Mouse (Mus musculus): ENCODE measurements around the gene Oxt.

GRCm38 (mm10) chr2:130558015-130558414 is 18.0 kb upstream of the Oxt start:
- TF ChIP-seq CTCF (IDR thresholded peaks at IDR 0.05; ENCODE audit: low read depth) (0 out of 2 replicates have a peak, but pooled peaks have one; percentile 5), EP300 (IDR thresholded peaks at IDR 0.05; ENCODE audit: low read depth) (no peak)

All from heart, postnatal 0 days (tissue).